Mouse (Mus musculus): Measurements from ENCODE around the gene Neurog2. TPM values are rescaled to one million over a fixed set of nuclear protein-coding genes. Genes with fewer than 3 reads are reported as not detected.

The Neurog2 gene
- polyA plus RNA-seq, 1 experiment from 2014 or later, result 3.5 TPM

DNA sequence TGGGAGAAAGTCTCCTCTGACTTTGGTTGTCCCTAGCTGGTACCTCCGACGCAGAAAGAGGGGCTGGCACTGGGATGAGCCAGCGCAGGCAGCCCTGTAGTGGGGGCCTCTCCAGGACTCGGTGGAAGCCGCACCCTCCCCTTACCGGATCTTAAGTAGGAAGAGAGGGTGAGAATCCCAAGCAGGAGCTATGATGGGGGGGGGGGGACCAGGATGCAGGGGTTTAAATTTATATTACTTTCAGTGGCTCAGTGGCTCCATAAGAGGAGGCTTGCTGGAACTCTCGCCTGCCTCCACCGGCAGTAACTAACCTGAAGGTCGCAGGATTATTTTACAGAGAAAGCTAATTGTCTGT lies 5.0 kb upstream of the Neurog2 start:
- Histone ChIP-seq H3K9ac (replicated peaks; ENCODE audit: low read length) (no peak overlapping the region), H3K9me3 (replicated peaks; ENCODE audit: control insufficient read depth, low read length) (no peaks in the 10 kb centered on the region), H3K27me3 (ENCODE audit: control insufficient read depth, insufficient read depth, low read length) (peaks cover 66% of the 10 kb centered on the region), H3K36me3 (replicated peaks; ENCODE audit: control insufficient read depth, insufficient read depth, low read depth, low read length) (no peaks in the 10 kb centered on the region), H3K27ac (replicated peaks; ENCODE audit: low read depth, low read length) (no peak overlapping the region), H3K4me1 (ENCODE audit: control insufficient read depth, insufficient read depth, low read length) (no peaks in the 10 kb centered on the region; the same call in 1 of the 2 replicates), H3K4me2 (ENCODE audit: low read depth, low read length) (no peak overlapping the region), H3K4me3 (ENCODE audit: low read depth, low read length) (no peak overlapping the region)
- DNase-seq (ENCODE audit: low spot score), result no peak
- 0 out of 2 replicates have a peak, but pooled peaks have one; percentile 2 for ATAC-seq (replicated peaks; ENCODE audit: insufficient number of reproducible peaks, low FRiP score, low TSS enrichment, low read depth)
- WGBS, result under 1% methylated on average over 9 of the region's 9 CpGs

DNA sequence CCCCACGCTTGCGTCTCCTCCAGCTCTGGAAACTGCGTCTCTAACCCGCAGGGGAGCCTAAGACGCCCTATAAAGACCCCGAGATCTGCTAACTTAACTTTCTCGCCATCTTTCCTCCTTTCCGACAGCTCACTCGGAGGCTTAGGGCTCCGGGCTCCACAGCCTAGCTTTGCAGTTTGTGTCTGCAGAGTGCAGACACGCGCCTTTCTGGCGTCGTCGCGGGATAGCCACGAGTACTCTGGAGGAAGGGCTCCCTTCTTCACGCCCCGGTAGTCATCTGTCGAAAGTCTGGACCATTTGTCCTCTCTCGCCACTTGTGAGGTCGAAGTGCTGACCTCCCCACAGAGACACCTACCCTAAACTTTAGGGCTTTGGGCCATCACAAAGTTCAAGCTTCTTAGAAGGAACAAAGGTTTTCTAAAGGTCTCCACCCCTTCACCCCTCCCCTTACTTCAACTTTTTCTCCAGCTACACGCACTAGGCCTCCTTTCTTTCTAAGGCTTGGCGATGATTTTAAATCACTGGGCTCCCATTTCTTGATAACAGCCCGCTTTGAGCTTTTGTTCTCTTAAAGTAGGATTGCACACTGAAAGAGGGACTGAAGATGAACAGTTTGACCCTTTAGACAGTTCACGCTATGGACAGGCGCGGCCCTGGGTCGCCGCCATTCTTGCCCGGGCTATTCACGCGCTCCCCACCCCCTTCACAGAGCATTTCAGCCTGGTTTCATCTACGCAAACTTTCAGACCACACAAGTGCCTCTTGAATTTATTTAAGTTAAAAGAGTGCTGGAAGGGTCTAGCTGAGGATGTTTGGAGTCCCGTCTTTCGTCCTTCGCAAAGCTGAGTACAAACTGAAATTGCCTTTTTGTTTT lies 4.4 kb upstream of the Neurog2 start:
- DNase-seq (ENCODE audit: low spot score) (no peak), ATAC-seq (replicated peaks; ENCODE audit: insufficient number of reproducible peaks, low FRiP score, low TSS enrichment, low read depth) (no peak)
- Histone ChIP-seq H3K9me3 (replicated peaks; ENCODE audit: control insufficient read depth, low read length) (no peaks in the 10 kb centered on the region), H3K27me3 (ENCODE audit: control insufficient read depth, insufficient read depth, low read length) (peaks cover 72% of the 10 kb centered on the region), H3K27ac (replicated peaks; ENCODE audit: low read depth, low read length) (no peak overlapping the region), H3K4me1 (ENCODE audit: control insufficient read depth, insufficient read depth, low read length) (peaks cover 4% of the 10 kb centered on the region), H3K4me2 (ENCODE audit: low read depth, low read length) (no peak overlapping the region; the same call in 1 of the 2 replicates), H3K36me3 (replicated peaks; ENCODE audit: control insufficient read depth, insufficient read depth, low read depth, low read length) (no peaks in the 10 kb centered on the region), H3K9ac (replicated peaks; ENCODE audit: low read length) (no peak overlapping the region), H3K4me3 (ENCODE audit: low read depth, low read length) (no peak overlapping the region)
- under 1% methylated on average over 37 of the region's 37 CpGs for WGBS

DNA sequence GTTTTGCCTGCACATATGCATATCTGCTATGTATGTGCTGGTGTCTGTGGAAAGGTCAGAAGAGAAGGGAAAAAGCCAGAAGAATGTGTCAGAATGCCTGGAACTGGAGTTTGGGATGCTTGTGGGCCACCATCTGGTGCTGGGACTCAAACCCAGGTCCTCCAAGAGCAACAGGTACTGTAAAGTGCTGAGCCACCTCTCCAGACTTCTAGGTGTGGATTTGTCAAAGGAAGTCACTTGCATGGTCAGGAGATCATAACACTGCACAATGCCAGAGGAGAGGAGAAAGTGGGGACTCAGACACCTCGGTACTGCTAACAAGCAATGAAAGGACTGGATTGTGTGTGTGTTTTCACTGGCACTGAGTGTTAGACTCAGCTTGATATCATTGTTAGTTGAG lies 2.7 kb upstream of the Neurog2 start:
- Histone ChIP-seq H3K9ac (replicated peaks; ENCODE audit: low read length) (no peak overlapping the region), H3K27ac (replicated peaks; ENCODE audit: low read depth, low read length) (no peak overlapping the region), H3K36me3 (replicated peaks; ENCODE audit: control insufficient read depth, insufficient read depth, low read depth, low read length) (no peaks in the 10 kb centered on the region), H3K4me2 (ENCODE audit: low read depth, low read length) (no peak overlapping the region), H3K4me3 (ENCODE audit: low read depth, low read length) (no peak overlapping the region), H3K4me1 (ENCODE audit: control insufficient read depth, insufficient read depth, low read length) (peaks cover 7% of the 10 kb centered on the region), H3K9me3 (replicated peaks; ENCODE audit: control insufficient read depth, low read length) (no peaks in the 10 kb centered on the region), H3K27me3 (ENCODE audit: control insufficient read depth, insufficient read depth, low read length) (peaks cover 86% of the 10 kb centered on the region)
- no peak for DNase-seq (ENCODE audit: low spot score)
- ATAC-seq (replicated peaks; ENCODE audit: insufficient number of reproducible peaks, low FRiP score, low TSS enrichment, low read depth), result no peak
- WGBS, result 0% methylated on average over 1 of the region's 1 CpGs

DNA sequence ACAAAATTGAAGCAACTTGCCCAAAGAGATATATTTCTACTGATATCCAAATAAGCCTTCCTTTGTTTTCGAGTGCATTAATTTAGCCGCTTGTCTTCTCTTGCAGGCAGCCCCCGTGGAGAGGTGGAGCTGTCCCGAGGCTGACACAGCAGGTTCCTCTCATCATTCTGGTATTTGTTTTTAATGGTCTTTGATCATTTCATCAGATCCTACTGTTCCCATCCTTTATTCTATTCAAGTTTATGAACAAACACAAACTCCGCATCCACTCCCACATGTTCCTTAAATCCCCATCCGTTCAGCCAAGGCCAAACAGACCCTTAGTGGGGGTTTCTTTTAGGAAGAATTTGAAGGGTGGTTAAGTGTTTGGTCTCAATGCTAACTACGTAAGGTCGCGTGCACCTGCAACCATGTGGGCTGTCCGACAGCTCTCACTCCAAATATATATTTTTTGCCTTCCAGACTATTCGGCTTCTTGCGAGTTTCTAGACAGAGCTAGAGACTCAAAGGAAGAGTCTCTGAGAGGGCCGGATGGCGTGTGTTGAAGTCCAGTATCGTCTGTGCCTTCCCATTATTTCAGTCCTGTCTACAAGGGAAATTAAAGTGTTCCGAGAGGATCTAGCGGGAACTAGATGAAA lies 2.1 kb upstream of the Neurog2 start:
- WGBS, result 6% methylated on average over 17 of the region's 17 CpGs
- DNase-seq (ENCODE audit: low spot score) (no peak), ATAC-seq (replicated peaks; ENCODE audit: insufficient number of reproducible peaks, low FRiP score, low TSS enrichment, low read depth) (no peak)
- peaks cover 7% of the 10 kb centered on the region for H3K4me1 ChIP-seq (ENCODE audit: control insufficient read depth, insufficient read depth, low read length)
- peaks cover 80% of the 10 kb centered on the region for H3K27me3 ChIP-seq (ENCODE audit: control insufficient read depth, insufficient read depth, low read length)
- no peaks in the 10 kb centered on the region for H3K9me3 ChIP-seq (replicated peaks; ENCODE audit: control insufficient read depth, low read length)
- no peaks in the 10 kb centered on the region for H3K36me3 ChIP-seq (replicated peaks; ENCODE audit: control insufficient read depth, insufficient read depth, low read depth, low read length)
- no peak overlapping the region for H3K4me2 ChIP-seq (ENCODE audit: low read depth, low read length)
- no peak overlapping the region for H3K9ac ChIP-seq (replicated peaks; ENCODE audit: low read length)
- no peak overlapping the region for H3K4me3 ChIP-seq (ENCODE audit: low read depth, low read length)
- H3K27ac ChIP-seq (replicated peaks; ENCODE audit: low read depth, low read length), result no peak overlapping the region

DNA sequence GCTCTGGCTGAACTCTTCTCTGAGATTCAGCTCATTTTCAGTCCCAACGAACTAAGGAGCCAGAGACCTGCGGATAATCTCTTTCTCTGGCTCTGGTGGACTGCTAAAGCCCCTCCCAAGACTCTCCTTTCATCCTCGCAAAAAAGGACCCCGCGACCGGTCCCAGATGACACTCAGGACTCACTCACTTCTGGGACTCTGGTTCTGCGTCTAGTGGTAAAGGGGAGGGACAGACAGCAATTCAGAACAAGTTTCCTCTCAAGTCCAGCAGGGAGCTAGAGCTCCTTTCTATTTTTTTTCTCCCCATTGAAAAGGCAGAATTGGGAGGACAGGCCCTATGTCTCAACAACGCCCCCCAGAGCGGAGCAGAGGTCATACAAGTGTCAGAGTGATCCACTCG lies 1.4 kb upstream of the Neurog2 start:
- no peaks in the 10 kb centered on the region for H3K9me3 ChIP-seq (replicated peaks; ENCODE audit: control insufficient read depth, low read length)
- under 1% methylated on average over 10 of the region's 10 CpGs for whole genome bisulfite sequencing
- H3K4me2 ChIP-seq (ENCODE audit: low read depth, low read length), result no peak overlapping the region
- DNase-seq (ENCODE audit: low spot score) (no peak), ATAC-seq (replicated peaks; ENCODE audit: insufficient number of reproducible peaks, low FRiP score, low TSS enrichment, low read depth) (no peak)
- peaks cover 7% of the 10 kb centered on the region for H3K4me1 ChIP-seq (ENCODE audit: control insufficient read depth, insufficient read depth, low read length)
- H3K4me3 ChIP-seq (ENCODE audit: low read depth, low read length), result no peak overlapping the region
- no peak overlapping the region for H3K9ac ChIP-seq (replicated peaks; ENCODE audit: low read length)
- H3K27ac ChIP-seq (replicated peaks; ENCODE audit: low read depth, low read length), result no peak overlapping the region
- peaks cover 77% of the 10 kb centered on the region for H3K27me3 ChIP-seq (ENCODE audit: control insufficient read depth, insufficient read depth, low read length)
- no peaks in the 10 kb centered on the region for H3K36me3 ChIP-seq (replicated peaks; ENCODE audit: control insufficient read depth, insufficient read depth, low read depth, low read length)

DNA sequence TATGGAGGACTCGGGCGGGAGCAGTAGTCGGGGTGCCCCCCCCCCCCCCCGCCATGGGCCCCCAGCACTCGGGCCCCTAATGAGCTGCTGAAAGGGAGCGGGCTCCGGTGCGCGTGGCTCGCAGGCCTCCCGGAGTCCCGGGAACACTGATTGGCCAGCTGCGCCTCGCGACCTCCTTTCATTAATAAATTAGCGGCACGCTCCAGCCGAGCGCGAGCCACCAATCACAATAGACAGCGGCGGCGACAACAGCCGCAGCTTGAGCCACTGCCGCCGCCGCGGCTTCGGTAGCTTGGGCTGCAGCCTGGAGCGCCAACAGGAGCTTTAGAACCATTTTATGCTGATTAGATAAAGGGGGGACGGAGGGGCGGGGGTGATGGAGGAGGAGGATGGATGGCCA lies 404 bp upstream of the Neurog2 start:
- peaks cover 72% of the 10 kb centered on the region for H3K27me3 ChIP-seq (ENCODE audit: control insufficient read depth, insufficient read depth, low read length)
- 0% methylated on average over 32 of the region's 32 CpGs for WGBS
- H3K4me2 ChIP-seq (ENCODE audit: low read depth, low read length), result peak overlapping the region; percentile 64
- no peaks in the 10 kb centered on the region for H3K36me3 ChIP-seq (replicated peaks; ENCODE audit: control insufficient read depth, insufficient read depth, low read depth, low read length)
- H3K4me3 ChIP-seq (ENCODE audit: low read depth, low read length), result peak overlapping the region; percentile 36
- H3K4me1 ChIP-seq (ENCODE audit: control insufficient read depth, insufficient read depth, low read length), result peaks cover 7% of the 10 kb centered on the region
- DNase-seq (ENCODE audit: low spot score), result peak; percentile 69
- no peaks in the 10 kb centered on the region for H3K9me3 ChIP-seq (replicated peaks; ENCODE audit: control insufficient read depth, low read length)
- peak; percentile 58 for ATAC-seq (replicated peaks; ENCODE audit: insufficient number of reproducible peaks, low FRiP score, low TSS enrichment, low read depth)
- H3K9ac ChIP-seq (replicated peaks; ENCODE audit: low read length), result no peak overlapping the region; the same call in 1 of the 2 replicates
- no peak overlapping the region for H3K27ac ChIP-seq (replicated peaks; ENCODE audit: low read depth, low read length)

DNA sequence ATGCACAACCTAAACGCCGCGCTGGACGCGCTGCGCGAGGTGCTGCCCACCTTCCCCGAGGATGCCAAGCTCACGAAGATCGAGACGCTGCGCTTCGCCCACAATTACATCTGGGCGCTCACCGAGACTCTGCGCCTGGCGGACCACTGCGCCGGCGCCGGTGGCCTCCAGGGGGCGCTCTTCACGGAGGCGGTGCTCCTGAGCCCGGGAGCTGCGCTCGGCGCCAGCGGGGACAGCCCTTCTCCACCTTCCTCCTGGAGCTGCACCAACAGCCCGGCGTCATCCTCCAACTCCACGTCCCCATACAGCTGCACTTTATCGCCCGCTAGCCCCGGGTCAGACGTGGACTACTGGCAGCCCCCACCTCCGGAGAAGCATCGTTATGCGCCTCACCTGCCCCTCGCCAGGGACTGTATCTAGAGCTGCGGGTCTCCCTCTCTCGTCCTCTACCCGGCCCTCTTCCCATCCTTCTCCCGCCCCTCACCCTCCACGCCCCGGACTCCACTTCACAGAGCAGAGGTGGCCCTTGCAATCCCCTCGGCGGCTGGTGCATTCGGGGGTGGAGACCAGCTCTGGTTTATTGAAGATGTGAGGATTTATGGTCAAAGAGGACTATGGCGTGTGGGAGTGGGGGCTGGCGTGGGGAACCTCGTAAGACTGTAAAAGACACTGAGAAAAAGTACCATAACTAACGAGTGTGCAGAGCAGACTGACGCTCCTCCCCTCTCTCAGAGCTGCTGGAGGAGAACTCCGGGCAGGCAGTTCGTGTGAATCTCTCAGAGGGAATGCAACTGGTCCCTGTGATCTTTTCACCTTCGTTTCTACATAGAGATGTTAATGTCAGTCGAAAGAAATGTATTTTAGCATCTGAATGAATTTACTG lies 1.4 kb downstream of the Neurog2 start:
- H3K9me3 ChIP-seq (replicated peaks; ENCODE audit: control insufficient read depth, low read length), result no peaks in the 10 kb centered on the region
- no peak overlapping the region for H3K27ac ChIP-seq (replicated peaks; ENCODE audit: low read depth, low read length)
- peak overlapping the region; percentile 36 for H3K4me3 ChIP-seq (ENCODE audit: low read depth, low read length)
- H3K36me3 ChIP-seq (replicated peaks; ENCODE audit: control insufficient read depth, insufficient read depth, low read depth, low read length), result no peaks in the 10 kb centered on the region
- H3K4me2 ChIP-seq (ENCODE audit: low read depth, low read length), result peak overlapping the region; percentile 64
- ATAC-seq (replicated peaks; ENCODE audit: insufficient number of reproducible peaks, low FRiP score, low TSS enrichment, low read depth) (peak; percentile 72), DNase-seq (ENCODE audit: low spot score) (peak; percentile 90)
- peak overlapping the region; percentile 34; the same call in 1 of the 2 replicates for H3K9ac ChIP-seq (replicated peaks; ENCODE audit: low read length)
- peaks cover 70% of the 10 kb centered on the region for H3K27me3 ChIP-seq (ENCODE audit: control insufficient read depth, insufficient read depth, low read length)
- WGBS, result under 1% methylated on average over 56 of the region's 58 CpGs
- peaks cover 7% of the 10 kb centered on the region for H3K4me1 ChIP-seq (ENCODE audit: control insufficient read depth, insufficient read depth, low read length)

Data from embryonic facial prominence, embryonic 11.5 days (tissue).